Mouse (Mus musculus): Measurements from ENCODE around the gene Siglecf.

Siglecf gene

GRCm38 (mm10) chr7:43351154-43351553 is at the start of gene Siglecf:
Gene Siglecf (plus strand): TSS chr7:43351341.
- DNase-seq: no peak

GRCm38 (mm10) chr7:43305235-43305634 is 45.9 kb upstream of the Siglecf start:
- peak; percentile 95 for DNase-seq

GRCm38 (mm10) chr7:43309069-43309468 is 42.1 kb upstream of the Siglecf start:
- DNase-seq: peak; percentile 97

GRCm38 (mm10) chr7:43311632-43312031 is 39.5 kb upstream of the Siglecf start:
- DNase-seq: peak; percentile 91

- no peak for DNase-seq
Measured at GRCm38 (mm10) chr7:43312386-43313012, 38.6 kb upstream of the Siglecf start.

GRCm38 (mm10) chr7:43313013-43313428 is 38.1 kb upstream of the Siglecf start, which contains the start of gene Zfp715:
Gene Zfp715 (minus strand): TSS chr7:43313294.
- DNase-seq: peak; percentile 100

GRCm38 (mm10) chr7:43326223-43326780 is 24.8 kb upstream of the Siglecf start:
- peak; percentile 33 for DNase-seq

- DNase-seq: peak; percentile 11
Measured at GRCm38 (mm10) chr7:43328101-43328500, 23.0 kb upstream of the Siglecf start.

GRCm38 (mm10) chr7:43333203-43333602 is 17.9 kb upstream of the Siglecf start:
- peak; percentile 82 for DNase-seq

GRCm38 (mm10) chr7:43333899-43334298 is 17.2 kb upstream of the Siglecf start:
- no peak for DNase-seq

- DNase-seq: peak; percentile 40
Measured at GRCm38 (mm10) chr7:43340771-43341170, 10.4 kb upstream of the Siglecf start.

GRCm38 (mm10) chr7:43343191-43343590 is 8.0 kb upstream of the Siglecf start:
- peak; percentile 78 for DNase-seq

- no peak for DNase-seq
Measured at GRCm38 (mm10) chr7:43344020-43344419, 7.1 kb upstream of the Siglecf start.

- DNase-seq: peak; percentile 51
Measured at GRCm38 (mm10) chr7:43344491-43344890, 6.7 kb upstream of the Siglecf start.

- DNase-seq: peak; percentile 53
Measured at GRCm38 (mm10) chr7:43346148-43346547, 5.0 kb upstream of the Siglecf start.

- no peak for DNase-seq
Measured at GRCm38 (mm10) chr7:43346571-43346970, 4.6 kb upstream of the Siglecf start.

GRCm38 (mm10) chr7:43349623-43350022 is 1.5 kb upstream of the Siglecf start:
- peak; percentile 90 for DNase-seq

- peak; percentile 95 for DNase-seq
Measured at GRCm38 (mm10) chr7:43353118-43353517, 2.0 kb downstream of the Siglecf start.

GRCm38 (mm10) chr7:43353758-43354157 is 2.6 kb downstream of the Siglecf start:
- DNase-seq: no peak

GRCm38 (mm10) chr7:43354893-43355835 is 4.0 kb downstream of the Siglecf start:
- DNase-seq: peak; percentile 62

GRCm38 (mm10) chr7:43358556-43358955 is 7.4 kb downstream of the Siglecf start:
- peak; percentile 83 for DNase-seq

GRCm38 (mm10) chr7:43361442-43361841 is 10.3 kb downstream of the Siglecf start:
- peak; percentile 81 for DNase-seq

- DNase-seq: no peak
Measured at GRCm38 (mm10) chr7:43362021-43362420, 10.9 kb downstream of the Siglecf start.

Measured in heart, adult 11 months (tissue).